Mouse (Mus musculus) bone marrow, adult 2 months (tissue): ENCODE measurements around the gene Abi3. TPM values are rescaled to one million over a fixed set of nuclear protein-coding genes. Genes with fewer than 3 reads are reported as not detected.

Source experiments
- H3K27ac ChIP-seq: fragments of 200-500 bp; 2 replicates; pipeline ENCODE4 v1.5.1; 2012; ENCODE audit warnings: low read depth, mild to moderate bottlenecking, control low read depth, inconsistent platforms, low read length; ENCODE audit not compliant: control insufficient read depth, poor library complexity, insufficient read depth
- H3K4me1 ChIP-seq: fragments of 200-500 bp; 2 replicates; pipeline ENCODE4 v1.6.1; 2011; ENCODE audit warnings: low read length; ENCODE audit not compliant: control insufficient read depth, insufficient read depth
- H3K4me3 ChIP-seq: fragments of 200-500 bp; replicated peaks from 2 replicates; pipeline ENCODE3; 2011; ENCODE audit warnings: mild to moderate bottlenecking, low read depth, low read length, control low read depth; ENCODE audit not compliant: control insufficient read depth
- CTCF ChIP-seq: fragments of 200-500 bp; IDR thresholded peaks from 2 replicates; pipeline ENCODE4 v1.5.1; 2011; ENCODE audit warnings: low read length, control low read depth; ENCODE audit not compliant: control insufficient read depth, insufficient read depth
- POLR2A ChIP-seq: fragments of 200-500 bp; IDR thresholded peaks from 2 replicates; pipeline ENCODE4 v1.6.1; 2011; ENCODE audit warnings: low read depth, mild to moderate bottlenecking, control low read depth, low read length, borderline replicate concordance; ENCODE audit not compliant: control insufficient read depth
- WGBS: fragments of 180-500 bp; shearing (Covaris S2); methylation state at CpG from one replicate; pipeline ENCODE4 v1.1.7; 2018; 5-methylcytosine and 5-hydroxymethylcytosine counted together
- polyA plus RNA-seq: library from polyadenylated mRNA; stranded (reverse); fragments of >200 nt; gene quantifications from 2 replicates; pipeline ENCODE4 v1.2.4, GENCODE M21; 2011; ENCODE audit warnings: low replicate concordance; ENCODE audit not compliant: missing spikeins, insufficient read depth, insufficient read length

Abi3 gene
- polyA plus RNA-seq, 1 experiment = 39.0 TPM

DNA sequence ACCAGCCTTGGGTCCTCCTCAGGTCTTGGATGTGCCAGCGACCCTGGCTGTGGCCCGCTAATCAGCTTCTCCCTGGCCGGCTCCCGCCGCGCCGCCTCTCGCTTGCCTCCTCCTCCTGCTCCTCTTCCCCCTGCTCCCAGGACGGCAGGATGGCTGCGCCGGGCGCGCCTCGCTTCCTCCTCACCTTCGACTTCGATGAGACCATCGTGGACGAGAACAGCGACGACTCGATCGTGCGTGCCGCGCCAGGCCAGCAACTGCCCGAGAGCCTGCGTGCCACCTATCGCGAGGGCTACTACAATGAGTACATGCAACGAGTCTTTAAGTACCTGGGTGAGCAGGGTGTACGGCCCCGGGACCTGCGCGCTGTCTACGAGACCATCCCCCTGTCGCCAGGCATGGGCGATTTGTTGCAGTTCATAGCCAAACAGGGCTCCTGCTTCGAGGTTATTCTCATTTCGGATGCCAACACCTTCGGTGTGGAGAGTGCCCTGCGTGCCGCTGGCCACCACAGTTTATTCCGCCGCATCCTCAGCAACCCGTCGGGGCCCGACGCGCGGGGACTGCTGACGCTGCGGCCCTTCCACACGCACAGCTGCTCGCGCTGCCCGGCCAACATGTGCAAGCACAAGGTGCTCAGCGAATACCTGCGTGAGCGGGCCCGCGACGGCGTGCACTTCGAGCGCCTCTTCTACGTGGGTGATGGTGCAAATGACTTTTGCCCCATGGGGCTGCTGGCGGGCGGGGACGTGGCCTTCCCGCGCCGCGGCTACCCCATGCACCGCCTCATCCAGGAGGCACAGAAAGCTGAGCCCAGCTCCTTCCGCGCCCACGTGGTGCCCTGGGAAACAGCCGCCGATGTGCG is 11.6 kb downstream of the Abi3 start:
- 6% methylated on average over 80 of the region's 80 CpGs for WGBS
- TF ChIP-seq CTCF (no peak), POLR2A (peak; percentile 35; the same call in 1 of the 2 replicates)
- peak overlapping the region; percentile 17; the same call in 1 of the 2 replicates for H3K27ac ChIP-seq
- H3K4me1 ChIP-seq = peaks cover 6% of the 10 kb centered on the region
- peak overlapping the region; percentile 21 for H3K4me3 ChIP-seq

DNA sequence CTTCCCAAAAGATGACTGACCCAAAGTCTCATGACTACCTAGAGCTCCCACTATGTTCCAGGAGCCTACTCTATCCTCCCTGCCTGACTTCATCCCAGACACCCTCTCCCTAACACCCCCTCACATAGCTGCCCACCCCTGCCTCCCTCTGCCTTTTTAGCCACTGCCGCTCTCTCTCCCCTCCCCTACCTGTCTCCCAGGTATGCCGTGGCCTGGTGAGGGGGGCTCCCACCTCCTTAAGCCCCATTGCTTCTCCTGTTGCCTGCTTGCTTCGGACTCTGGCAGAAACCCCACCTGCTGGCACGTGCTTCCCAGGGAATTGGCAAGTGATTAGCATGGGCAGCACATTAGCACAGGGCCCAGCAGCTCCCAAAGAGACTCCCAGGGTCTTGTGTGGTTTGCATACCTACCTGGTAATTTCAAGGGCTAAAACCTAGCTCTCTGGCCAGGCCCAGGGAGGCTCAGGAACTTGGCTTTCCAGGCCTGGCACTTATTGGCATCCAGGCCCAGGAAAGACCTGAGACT is 12.7 kb downstream of the Abi3 start:
- TF ChIP-seq CTCF (no peak), POLR2A (no peak)
- no peak overlapping the region for H3K27ac ChIP-seq
- peaks cover 2% of the 10 kb centered on the region; the same call in 1 of the 2 replicates for H3K4me1 ChIP-seq
- 62% methylated on average over 4 of the region's 4 CpGs for WGBS
- H3K4me3 ChIP-seq = no peak overlapping the region

DNA sequence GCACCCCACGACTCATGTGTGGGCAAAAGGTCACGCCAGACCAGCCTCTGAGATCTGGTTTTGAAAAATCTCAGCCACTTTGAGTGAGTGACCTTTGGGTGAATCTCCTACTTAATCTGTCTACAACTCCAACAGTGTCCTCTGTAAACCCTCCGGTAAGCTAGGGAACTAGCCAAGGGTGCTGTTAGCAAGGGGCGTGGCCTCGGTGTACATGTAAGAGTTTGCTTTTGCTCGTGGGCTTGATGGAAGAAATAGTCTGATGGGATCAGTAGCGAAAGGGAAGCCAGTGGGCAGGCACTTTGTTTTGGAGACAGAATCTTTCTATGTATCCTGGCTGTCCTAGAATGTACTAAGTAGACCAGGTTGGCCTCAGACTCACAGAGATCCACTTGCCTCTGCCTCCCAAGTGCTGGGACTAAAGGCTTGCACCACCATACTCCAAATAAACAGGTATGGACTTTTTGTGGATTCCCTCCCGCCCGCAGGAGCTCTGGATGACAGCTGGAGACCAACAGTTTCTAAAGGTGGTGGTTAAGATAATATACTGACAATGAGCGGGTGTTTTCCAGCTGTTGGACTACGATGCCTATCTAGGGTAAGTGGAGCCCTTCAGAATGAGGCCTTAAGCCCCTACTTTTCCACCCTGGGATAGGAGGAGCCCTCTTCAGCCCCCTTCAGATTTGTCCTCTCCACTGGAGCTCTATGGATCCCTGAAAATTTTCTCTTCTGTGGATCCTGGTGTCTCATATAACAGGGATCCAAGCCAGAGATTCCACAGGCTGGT is 13.9 kb downstream of the Abi3 start:
- H3K4me1 ChIP-seq = peaks cover 2% of the 10 kb centered on the region; the same call in 1 of the 2 replicates
- no peak overlapping the region for H3K27ac ChIP-seq
- no peak overlapping the region for H3K4me3 ChIP-seq
- 51% methylated on average over 11 of the region's 11 CpGs for WGBS
- TF ChIP-seq POLR2A (no peak), CTCF (no peak)

DNA sequence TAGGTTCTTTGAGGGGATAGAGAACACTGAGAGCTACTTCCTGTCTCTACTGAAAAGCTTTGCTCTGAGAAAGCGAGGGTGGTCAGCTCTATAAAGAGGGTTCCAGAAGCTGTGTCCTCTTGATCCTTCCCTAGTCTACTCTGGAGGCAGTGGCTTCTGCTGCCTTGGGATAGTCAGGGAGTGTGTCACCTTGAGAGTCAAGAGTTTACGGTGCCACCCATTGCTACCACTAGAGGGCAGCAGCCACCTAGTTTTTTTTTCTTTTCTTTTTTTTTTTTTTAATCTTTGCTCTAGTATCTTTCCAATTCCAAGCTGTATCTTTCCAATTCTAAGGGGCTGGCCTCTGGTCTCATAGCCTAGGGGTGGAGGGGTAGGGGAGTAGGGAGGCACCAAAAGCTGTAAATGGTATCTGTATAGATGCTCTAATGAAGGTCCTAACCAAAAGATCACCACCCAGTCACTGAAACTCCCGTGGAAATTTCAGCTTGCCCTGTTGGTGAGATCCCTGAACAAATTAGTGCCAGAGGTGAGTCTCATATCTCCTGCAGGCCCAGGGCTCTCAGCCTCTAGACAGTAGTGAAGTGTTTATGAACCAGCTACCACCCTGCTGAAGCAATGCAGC is 14.7 kb downstream of the Abi3 start:
- peaks cover 2% of the 10 kb centered on the region; the same call in 1 of the 2 replicates for H3K4me1 ChIP-seq
- peak overlapping the region; percentile 9; the same call in 1 of the 2 replicates for H3K27ac ChIP-seq
- TF ChIP-seq CTCF = peak; percentile 62
- TF ChIP-seq POLR2A = no peak
- 15% methylated on average over 3 of the region's 3 CpGs for WGBS
- no peak overlapping the region for H3K4me3 ChIP-seq

DNA sequence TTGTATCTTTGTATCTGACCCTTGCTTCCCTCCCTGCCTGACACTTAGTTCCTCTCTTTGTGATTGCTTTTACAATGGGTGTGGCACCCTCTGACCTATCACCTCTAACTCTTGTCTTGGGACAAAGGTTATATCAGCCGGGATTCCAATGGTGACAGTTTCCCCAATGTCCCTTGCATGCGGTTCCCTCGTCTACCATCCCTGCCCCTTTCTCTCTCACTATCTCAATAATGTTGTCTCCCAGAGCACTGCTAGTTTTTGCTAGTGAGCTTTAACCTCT is 15.2 kb downstream of the Abi3 start:
- H3K4me1 ChIP-seq = peaks cover 2% of the 10 kb centered on the region; the same call in 1 of the 2 replicates
- H3K27ac ChIP-seq = peak overlapping the region; percentile 9; the same call in 1 of the 2 replicates
- TF ChIP-seq POLR2A (no peak), CTCF (no peak)
- H3K4me3 ChIP-seq = peak overlapping the region; percentile 24
- 7% methylated on average over 3 of the region's 3 CpGs for WGBS

DNA sequence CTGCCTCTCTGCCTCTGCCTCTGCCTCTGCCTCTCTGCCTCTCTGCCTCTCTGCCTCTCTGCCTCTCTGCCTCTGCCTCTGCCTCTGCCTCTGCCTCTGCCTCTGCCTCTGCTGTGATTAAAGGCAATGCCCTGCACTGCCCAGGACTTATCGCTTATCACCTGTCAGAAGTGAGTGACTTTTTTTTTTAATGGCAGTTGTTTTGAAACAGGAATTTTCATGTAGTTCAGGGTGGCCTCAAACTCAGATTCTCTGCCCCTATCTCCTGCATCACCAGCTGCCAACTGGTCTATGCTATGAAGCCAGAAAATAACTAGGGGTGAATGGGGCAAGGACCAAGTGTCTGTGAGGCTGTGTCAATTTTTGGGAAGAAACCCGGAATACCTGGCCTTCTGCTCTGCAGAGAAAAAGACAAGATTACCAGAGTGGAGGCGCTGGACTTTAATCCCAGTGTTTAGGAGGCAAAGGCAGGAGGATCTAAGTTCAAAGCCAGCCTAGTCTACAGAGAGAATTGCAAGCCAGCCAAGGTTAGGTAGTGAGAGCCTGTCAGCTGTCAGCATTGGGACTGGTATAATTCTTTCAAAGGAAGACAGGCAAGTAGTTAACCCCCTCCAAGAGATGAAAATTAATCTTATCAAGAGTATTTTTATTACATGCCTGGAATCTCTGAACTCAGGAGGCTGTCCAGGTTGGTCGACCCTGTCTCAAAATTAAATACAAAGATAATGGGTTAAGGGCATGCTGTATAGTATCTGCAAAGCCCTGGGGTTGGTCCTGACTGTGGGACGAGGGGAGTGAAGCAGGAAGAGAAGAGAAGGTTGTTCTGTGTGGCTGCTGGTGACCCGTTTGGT is 15.7 kb downstream of the Abi3 start:
- Histone ChIP-seq H3K4me1 (peaks cover 2% of the 10 kb centered on the region; the same call in 1 of the 2 replicates), H3K4me3 (peak overlapping the region; percentile 9), H3K27ac (peak overlapping the region; percentile 22)
- 42% methylated on average over 6 of the region's 6 CpGs for WGBS
- no peak for TF ChIP-seq POLR2A
- TF ChIP-seq CTCF = no peak

DNA sequence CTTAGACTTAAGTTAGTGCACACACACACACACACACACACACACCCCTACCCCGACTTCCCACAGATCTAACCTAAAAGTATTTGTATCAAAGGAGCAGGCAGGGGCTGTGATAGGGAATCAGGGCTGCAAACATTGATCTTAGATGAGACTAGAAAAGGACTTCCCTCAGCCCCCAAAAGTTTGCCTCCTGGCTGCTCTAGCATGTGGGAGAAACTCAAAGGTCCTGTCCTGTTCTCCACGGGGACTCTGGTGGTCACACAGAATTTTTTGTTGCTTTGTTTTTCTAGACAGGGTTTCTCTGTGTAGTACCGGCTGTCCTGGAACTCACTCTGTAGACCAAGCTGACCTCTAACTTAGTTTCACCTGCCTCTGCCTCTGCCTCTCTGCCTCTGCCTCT is 16.7 kb downstream of the Abi3 start:
- H3K27ac ChIP-seq = peak overlapping the region; percentile 58; the same call in 1 of the 2 replicates

More for the DNA sequence above, 16.7 kb downstream of the Abi3 start:
- no peak for TF ChIP-seq POLR2A
- no peak for TF ChIP-seq CTCF
- Histone ChIP-seq H3K4me1 (peaks cover 2% of the 10 kb centered on the region; the same call in 1 of the 2 replicates), H3K4me3 (peak overlapping the region; percentile 4)
- 50% methylated on average over 3 of the region's 3 CpGs for WGBS
